Mouse (Mus musculus) ES-E14 (cell line): ENCODE results near the gene Gpr152.

Source experiments
- CHD2 ChIP-seq: IDR thresholded peaks from 2 replicates; pipeline ENCODE4 v1.6.1; 2014; ENCODE audit warnings: mild to moderate bottlenecking, low read depth, low read length, inconsistent platforms
- HCFC1 ChIP-seq: IDR thresholded peaks from 2 replicates; pipeline ENCODE4 v1.6.1; 2012; ENCODE audit warnings: low read length, inconsistent platforms, borderline replicate concordance; ENCODE audit not compliant: insufficient read depth
- MAFK ChIP-seq: IDR thresholded peaks from 2 replicates; pipeline ENCODE4 v1.6.1; 2014; ENCODE audit warnings: mild to moderate bottlenecking, low read depth, low read length, inconsistent platforms; ENCODE audit not compliant: insufficient read depth
- ZC3H11A ChIP-seq: IDR thresholded peaks from 2 replicates; pipeline ENCODE4 v1.6.1; 2012; ENCODE audit warnings: low read depth, mild to moderate bottlenecking, inconsistent platforms, low read length, borderline replicate concordance
- ZNF384 ChIP-seq: IDR thresholded peaks from 2 replicates; pipeline ENCODE4 v1.6.1; 2012; ENCODE audit warnings: low read depth, low read length, inconsistent platforms

DNA sequence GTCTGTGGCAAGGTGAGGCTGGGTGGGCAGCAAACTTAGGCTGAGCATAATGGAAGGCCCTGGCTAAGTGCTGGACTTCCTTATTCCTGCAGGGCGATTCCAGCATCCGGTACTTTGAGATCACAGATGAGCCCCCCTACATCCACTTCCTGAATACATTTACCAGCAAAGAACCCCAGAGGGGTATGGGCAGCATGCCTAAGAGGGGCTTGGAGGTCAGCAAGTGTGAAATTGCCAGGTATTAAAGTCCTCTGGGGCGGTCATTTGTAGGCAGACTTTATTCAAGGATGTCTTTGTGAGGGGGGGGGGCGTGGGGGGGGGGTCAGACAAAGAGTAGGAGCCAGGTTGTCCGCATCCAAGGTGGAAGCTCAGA is 11.9 kb downstream of the Gpr152 start:
- TF ChIP-seq ZC3H11A (no peak), HCFC1 (no peak), MAFK (no peak), CHD2 (no peak), ZNF384 (no peak)
